Mouse (Mus musculus) E14TG2a.4 (cell line): ENCODE measurements around the gene Nradd.

ENCODE experiments used
- CTCF ChIP-seq: conservative IDR thresholded peaks from 2 replicates; pipeline ENCODE4 v1.5.1; 2014; ENCODE audit warnings: low read length
- NANOG ChIP-seq: IDR thresholded peaks from 2 replicates; pipeline ENCODE4 v1.6.1; 2014; ENCODE audit warnings: borderline replicate concordance, low read length, mixed read lengths

DNA sequence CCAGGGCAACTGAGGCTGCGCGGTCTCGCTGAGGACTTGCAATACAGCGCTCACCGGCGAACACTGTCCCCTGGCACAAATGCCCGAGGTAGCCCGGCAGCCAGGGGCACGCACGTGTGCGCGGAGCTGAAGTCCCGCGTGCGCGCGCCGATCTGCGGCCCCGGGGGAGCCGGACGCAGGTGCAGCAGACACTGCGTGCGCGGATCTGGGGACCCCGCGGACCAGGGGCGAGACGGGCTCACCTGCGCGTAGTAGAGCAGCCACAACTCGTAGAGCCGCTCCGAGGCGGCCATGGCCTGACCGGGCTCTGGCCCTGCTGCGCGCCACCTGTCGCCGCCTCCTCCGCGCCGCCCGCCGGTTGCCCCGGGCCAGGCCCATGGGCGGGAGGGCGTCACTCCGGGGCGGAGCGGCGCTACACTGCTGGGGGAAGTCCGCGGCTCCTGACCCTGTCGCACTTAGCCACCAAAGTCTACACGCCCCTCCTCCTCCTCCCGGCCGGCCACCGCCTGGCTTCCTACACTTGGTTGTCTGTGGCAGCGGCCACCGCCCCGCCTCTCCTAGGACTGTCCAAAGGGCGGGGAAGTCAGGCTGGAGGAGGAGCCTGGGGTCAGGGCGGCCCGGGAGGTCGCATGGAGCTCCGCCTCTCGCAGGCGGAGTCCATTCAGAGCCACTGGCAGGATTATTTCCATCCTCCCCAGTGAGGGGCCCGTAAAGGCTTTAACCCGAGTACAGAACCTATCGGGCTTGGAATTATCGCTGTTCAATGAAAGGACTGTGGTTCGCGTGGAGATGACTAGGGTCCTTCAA, 29.6 kb upstream of the Nradd start, which contains the start of gene Nbeal2:
- no peak for TF ChIP-seq CTCF
- TF ChIP-seq NANOG, result no peak
